Mouse (Mus musculus): Measurements from ENCODE around the gene Vps33b.
A peak's percentile ranks its signal among the peaks of the same experiment; 100 is the strongest.

DNA sequence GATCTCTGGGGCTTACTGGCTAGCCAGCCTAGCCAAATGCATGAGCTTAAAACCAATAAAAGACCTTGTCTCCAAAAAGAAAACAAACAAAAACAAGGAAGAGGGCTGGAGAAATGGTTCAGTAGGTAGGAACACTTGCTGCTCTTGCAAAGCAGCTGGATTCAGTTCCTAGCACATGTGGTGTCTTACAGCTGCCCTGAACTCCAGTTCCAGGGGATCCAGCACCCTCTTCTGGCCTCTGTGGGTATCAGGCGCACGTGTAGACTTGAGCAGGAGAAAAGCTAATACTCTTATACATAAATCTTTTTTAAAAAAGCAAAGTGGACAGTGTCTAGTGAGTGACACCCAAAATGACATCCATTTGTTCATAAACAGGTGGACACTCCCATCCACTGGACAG lies 32.1 kb downstream of the Vps33b start:
- TF ChIP-seq EP300 (IDR thresholded peaks at IDR 0.05; ENCODE audit: low read depth) (no peak), CTCF (IDR thresholded peaks at IDR 0.05; ENCODE audit: low read depth) (peak; percentile 54)

All from liver, embryonic 14.5 days (tissue).